Mouse (Mus musculus) heart, adult 2 months (tissue): ENCODE measurements at regions not wholly inside any gene's neighbourhood (a gene's known extent, or its start where the extent isn't known, plus 50 kb on each side); places are given as distances from the start of the nearest gene placed in this dataset.

Experiments
- DNase-seq, 2 experiments: peaks; one replicate each; pipeline ENCODE4 v3.0.0; 2021
- H3K27ac ChIP-seq: fragments of 200-600 bp; 2 replicates; pipeline ENCODE4 v1.8.1; 2022
- H3K27me3 ChIP-seq: fragments of 200-500 bp; 2 replicates; pipeline ENCODE4 v1.6.1; 2012; ENCODE audit warnings: mild to moderate bottlenecking, low read length, inconsistent platforms, mixed read lengths; ENCODE audit not compliant: control insufficient read depth, insufficient read depth
- H3K36me3 ChIP-seq: fragments of 200-500 bp; 2 replicates; pipeline ENCODE4 v1.6.1; 2012; ENCODE audit warnings: low read length, inconsistent platforms; ENCODE audit not compliant: control insufficient read depth, insufficient read depth
- H3K4me1 ChIP-seq: fragments of 200-500 bp; 2 replicates; pipeline ENCODE4 v1.6.1; 2011; ENCODE audit warnings: low read length; ENCODE audit not compliant: control insufficient read depth, insufficient read depth
- H3K4me3 ChIP-seq: fragments of 200-600 bp; 2 replicates; pipeline ENCODE4 v1.8.1; 2022
- H3K79me2 ChIP-seq: fragments of 200-500 bp; replicated peaks from 2 replicates; pipeline ENCODE4 v1.6.1; 2012; ENCODE audit warnings: mild to moderate bottlenecking, inconsistent platforms, low read length, moderate library complexity, mixed read lengths; ENCODE audit not compliant: control insufficient read depth, insufficient read depth
- H3K9ac ChIP-seq: fragments of 200-500 bp; 2 replicates; pipeline ENCODE4 v1.6.1; 2012; ENCODE audit warnings: low read depth, mild to moderate bottlenecking, control low read depth, inconsistent platforms, low read length, mixed read lengths
- CTCF ChIP-seq: fragments of 200-600 bp; IDR thresholded peaks from 2 replicates; pipeline ENCODE4 v1.8.1; 2022; ENCODE audit warnings: antibody characterized with exemption, mild to moderate bottlenecking, moderate library complexity
- EP300 ChIP-seq: fragments of 200-500 bp; IDR thresholded peaks from 2 replicates; pipeline ENCODE4 v1.6.1; 2011; ENCODE audit warnings: low read depth, low read length, control low read depth; ENCODE audit not compliant: insufficient read depth
- POLR2A ChIP-seq: fragments of 200-500 bp; IDR thresholded peaks from 2 replicates; pipeline ENCODE4 v1.6.1; 2011; ENCODE audit warnings: mild to moderate bottlenecking, low read depth, low read length, control low read depth; ENCODE audit not compliant: insufficient read depth
- WGBS: fragments of 180-500 bp; shearing (Covaris S2); methylation state at CpG from one replicate; pipeline ENCODE4 v1.1.7; 2018; 5-methylcytosine and 5-hydroxymethylcytosine counted together
- intact Hi-C: fragments of 180-260 bp; cut with DNase I; formaldehyde crosslinking; loops from one replicate; pipeline ENCODE4 v1.15.1; 2025

DNA sequence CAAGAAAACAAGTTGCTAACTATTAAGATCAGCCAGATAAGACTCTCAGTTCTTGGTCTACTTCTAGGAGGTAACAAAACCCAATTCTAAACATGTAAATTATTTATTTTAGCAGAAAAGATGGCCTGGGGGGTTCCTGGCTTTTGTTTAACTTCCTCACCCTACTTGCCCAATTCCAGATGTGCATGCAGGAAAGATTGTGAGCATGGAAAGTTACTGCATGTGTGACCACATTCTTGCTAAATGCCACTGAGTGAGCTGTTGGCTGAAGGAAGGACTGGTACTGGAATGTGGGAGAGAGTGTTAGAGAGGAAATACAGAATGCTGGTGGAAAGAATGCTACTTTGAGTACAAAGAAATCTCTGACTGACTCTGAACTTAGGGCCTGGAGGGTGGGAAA lies 72.1 kb upstream of the Vgll3 start:
- Histone ChIP-seq H3K4me3 (no peak overlapping the region), H3K4me1 (no peaks in the 10 kb centered on the region), H3K27me3 (no peaks in the 10 kb centered on the region), H3K27ac (no peak overlapping the region), H3K9ac (no peak overlapping the region), H3K36me3 (no peaks in the 10 kb centered on the region), H3K79me2 (no peaks in the 10 kb centered on the region)
- TF ChIP-seq POLR2A: no peak
- no peak for TF ChIP-seq EP300
- TF ChIP-seq CTCF: no peak
- intact Hi-C loops: no loop called here
- DNase-seq: no peak

DNA sequence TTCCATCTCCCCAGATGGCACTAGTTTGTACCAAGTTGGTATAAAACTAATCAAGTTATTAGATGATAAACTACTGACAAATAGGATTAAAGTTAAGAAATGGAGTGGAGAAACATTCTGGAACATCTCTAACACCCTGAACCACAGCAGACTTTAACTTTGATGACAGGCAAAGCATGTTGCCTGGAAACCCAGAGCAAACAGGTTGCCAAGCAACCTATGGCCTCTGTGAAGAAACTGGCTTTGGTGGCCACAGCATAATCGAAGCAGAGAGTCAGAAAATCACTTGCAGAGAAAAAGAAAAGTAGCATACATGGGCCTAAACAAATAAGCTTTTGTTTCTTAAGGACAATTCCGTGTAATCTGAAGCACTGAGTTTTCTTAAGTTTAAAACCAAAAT lies 59.4 kb upstream of the Vgll3 start:
- intact Hi-C loops: no loop called here
- WGBS: 42% methylated on average over 2 of the region's 2 CpGs
- H3K36me3 ChIP-seq: no peaks in the 10 kb centered on the region
- DNase-seq: no peak
- H3K4me1 ChIP-seq: no peaks in the 10 kb centered on the region
- no peak for TF ChIP-seq CTCF
- no peak for TF ChIP-seq POLR2A
- TF ChIP-seq EP300: no peak
- no peaks in the 10 kb centered on the region for H3K79me2 ChIP-seq
- no peaks in the 10 kb centered on the region for H3K27me3 ChIP-seq
- no peak overlapping the region for H3K9ac ChIP-seq
- H3K4me3 ChIP-seq: no peak overlapping the region
- no peak overlapping the region for H3K27ac ChIP-seq
